Comparison of ENCODE assay signal across 21 mouse cellular contexts in genomic region chr12:96558824-96559223, GRCm38 (mm10).
DNase-seq lines count a peak whose midpoint lies in the region; ATAC-seq and TF ChIP-seq lines count a peak whose summit lies in the region.
"Had no signal": no experiment of that assay in that cellular context is flagged by ENCODE, and none has a peak within 500 bp of the region (broad histone marks: within the 10 kb centered on the region; RNA-seq: fewer than 3 reads in every experiment).

No protein-coding gene starts in this region.

- DNase-seq in midbrain, embryonic 11.5 days (ENCODE audit: low spot score, missing footprints): peak; percentile 61
- DNase-seq in midbrain, postnatal 0 days (ENCODE audit: low spot score): no peak
- peak; percentile 0 for DNase-seq in brain, adult 2 months (ENCODE audit: low read depth, low spot score)
- peak; percentile 8 for DNase-seq in brain, embryonic 14.5 days (ENCODE audit: low read depth)
- DNase-seq in layer of hippocampus, postnatal 14 days (ENCODE audit: low spot score in 2 of 2): no peak
- DNase-seq: adrenal gland, adult 2 months; adrenal gland, postnatal 10 days; adrenal gland, postnatal 25 days; cerebellum, adult 11 months; cerebellum, adult 18-20 months; cerebellum, adult 8-10 months; cerebellum, adult 9-11 months; cerebellum, postnatal 14 days; cerebellum, postnatal 36 days; embryo, embryonic 11 days had no signal

- H3K9ac ChIP-seq in midbrain, embryonic 11.5 days (ENCODE audit: low read length): no peak overlapping the region
- H3K9ac ChIP-seq in midbrain, postnatal 0 days (replicated peaks; ENCODE audit: low read length, poor library complexity, severe bottlenecking): no peak overlapping the region
- H3K9ac ChIP-seq: embryonic facial prominence, embryonic 13.5 days; embryonic facial prominence, embryonic 15.5 days; forebrain, embryonic 13.5 days; forebrain, embryonic 15.5 days had no signal

- no peaks in the 10 kb centered on the region for H3K27me3 ChIP-seq in midbrain, embryonic 11.5 days (ENCODE audit: control insufficient read depth, insufficient read depth, low read length)
- H3K27me3 ChIP-seq in midbrain, postnatal 0 days (ENCODE audit: insufficient read depth, low read length): no peaks in the 10 kb centered on the region
- H3K27me3 ChIP-seq: embryonic facial prominence, embryonic 13.5 days; embryonic facial prominence, embryonic 15.5 days; forebrain, embryonic 13.5 days; forebrain, embryonic 15.5 days had no signal

- no peak for TF ChIP-seq CTCF in midbrain, postnatal 0 days (IDR thresholded peaks at IDR 0.05)
- TF ChIP-seq CTCF in brain, embryonic 14.5 days (IDR thresholded peaks at IDR 0.05; ENCODE audit: borderline replicate concordance, extremely low read depth, insufficient read depth, insufficient read length): no peak

- H3K4me3 ChIP-seq in midbrain, embryonic 11.5 days (ENCODE audit: low read depth, low read length): no peak overlapping the region
- H3K4me3 ChIP-seq in midbrain, postnatal 0 days (ENCODE audit: low read depth, low read length): no peak overlapping the region
- H3K4me3 ChIP-seq: embryonic facial prominence, embryonic 13.5 days; embryonic facial prominence, embryonic 15.5 days; erythroblast, embryonic 14.5 days; forebrain, embryonic 10.5 days; forebrain, embryonic 13.5 days; forebrain, embryonic 15.5 days had no signal

- H3K9me3 ChIP-seq in midbrain, embryonic 11.5 days (ENCODE audit: control insufficient read depth, low read length): no peaks in the 10 kb centered on the region
- no peaks in the 10 kb centered on the region for H3K9me3 ChIP-seq in midbrain, postnatal 0 days (ENCODE audit: low read length)
- H3K9me3 ChIP-seq: embryonic facial prominence, embryonic 13.5 days; embryonic facial prominence, embryonic 15.5 days; forebrain, embryonic 10.5 days; forebrain, embryonic 13.5 days; forebrain, embryonic 15.5 days had no signal

- no peak for TF ChIP-seq POLR2A in brain, embryonic 14.5 days (IDR thresholded peaks at IDR 0.05; ENCODE audit: borderline replicate concordance, extremely low read depth, insufficient read depth, insufficient read length, poor library complexity, severe bottlenecking)

- no peaks in the 10 kb centered on the region for H3K36me3 ChIP-seq in midbrain, embryonic 11.5 days (ENCODE audit: control insufficient read depth, insufficient read depth, low read length)
- no peaks in the 10 kb centered on the region for H3K36me3 ChIP-seq in midbrain, postnatal 0 days (ENCODE audit: insufficient read depth, low read length)
- H3K36me3 ChIP-seq: embryonic facial prominence, embryonic 13.5 days; embryonic facial prominence, embryonic 15.5 days; forebrain, embryonic 10.5 days; forebrain, embryonic 15.5 days had no signal

- H3K4me2 ChIP-seq in midbrain, embryonic 11.5 days: no peak overlapping the region
- H3K4me2 ChIP-seq in midbrain, postnatal 0 days (ENCODE audit: low read depth, low read length, poor library complexity, severe bottlenecking): no peak overlapping the region
- H3K4me2 ChIP-seq: embryonic facial prominence, embryonic 13.5 days; embryonic facial prominence, embryonic 15.5 days; forebrain, embryonic 13.5 days; forebrain, embryonic 15.5 days had no signal

- H3K4me1 ChIP-seq in midbrain, embryonic 11.5 days (ENCODE audit: control insufficient read depth, insufficient read depth, low read length): no peaks in the 10 kb centered on the region
- no peaks in the 10 kb centered on the region for H3K4me1 ChIP-seq in midbrain, postnatal 0 days (ENCODE audit: insufficient read depth, low read length)
- H3K4me1 ChIP-seq: embryonic facial prominence, embryonic 13.5 days; embryonic facial prominence, embryonic 15.5 days; forebrain, embryonic 10.5 days; forebrain, embryonic 13.5 days; forebrain, embryonic 15.5 days had no signal

- whole genome bisulfite sequencing in midbrain, embryonic 11.5 days: 71% methylated on average over 1 of the region's 1 CpGs
- 71% methylated on average over 1 of the region's 1 CpGs for WGBS in midbrain, postnatal 0 days

- H3K27ac ChIP-seq in midbrain, embryonic 11.5 days (ENCODE audit: low read depth, low read length): no peak overlapping the region
- H3K27ac ChIP-seq in midbrain, postnatal 0 days (ENCODE audit: low read depth, low read length): no peak overlapping the region
- H3K27ac ChIP-seq: embryonic facial prominence, embryonic 13.5 days; embryonic facial prominence, embryonic 15.5 days; forebrain, embryonic 10.5 days; forebrain, embryonic 13.5 days; forebrain, embryonic 15.5 days had no signal

- ATAC-seq in midbrain, embryonic 11.5 days (ENCODE audit: low FRiP score): no peak
- ATAC-seq in midbrain, postnatal 0 days (ENCODE audit: low FRiP score): no peak
- ATAC-seq: forebrain, embryonic 13.5 days; forebrain, embryonic 15.5 days had no signal

Comparison
In these comparisons a context has a peak if more than half of its experiments do, and no peak if none do; other contexts are left out.
1. DNase-seq: peak in midbrain, embryonic 11.5 days (single experiment), brain, adult 2 months (single experiment) and brain, embryonic 14.5 days (single experiment); none in midbrain, postnatal 0 days (single experiment) and layer of hippocampus, postnatal 14 days (0 of 2).